Mouse (Mus musculus): ENCODE measurements around the gene Ptprf. TPM values are rescaled to one million over a fixed set of nuclear protein-coding genes. Genes with fewer than 3 reads are reported as not detected.

Ptprf gene
- polyA plus RNA-seq, 1 experiment: 7.4 TPM

DNA sequence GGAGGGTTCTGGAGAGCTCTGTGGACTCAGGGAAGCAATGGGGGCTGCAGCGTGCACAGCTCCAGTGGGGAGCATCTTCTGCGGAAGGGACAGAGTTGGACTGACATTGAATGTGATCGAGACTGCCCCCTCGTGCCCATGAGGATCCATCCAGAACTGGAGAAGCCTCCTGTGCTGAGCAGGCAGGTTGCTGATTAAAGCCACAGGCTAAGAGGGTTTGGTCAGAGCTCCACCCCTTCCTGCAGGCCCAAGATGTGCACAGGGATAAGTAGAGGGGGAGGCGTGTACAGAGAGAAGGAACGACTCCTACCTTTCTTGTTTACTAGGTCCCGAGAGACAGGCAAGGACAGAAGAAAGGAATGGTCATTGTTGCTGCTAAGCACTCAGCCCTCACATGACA is 69.9 kb downstream of the Ptprf start:
- H3K27ac ChIP-seq (ENCODE audit: control insufficient read depth, insufficient read depth, low read depth, low read length, poor library complexity): no peak overlapping the region
- H3K4me3 ChIP-seq (replicated peaks; ENCODE audit: control insufficient read depth, low read depth, low read length): no peak overlapping the region
- WGBS: 26% methylated on average over 7 of the region's 7 CpGs
- TF ChIP-seq POLR2A (IDR thresholded peaks at IDR 0.05; ENCODE audit: borderline replicate concordance, control insufficient read depth, low read depth, low read length) (no peak), CTCF (IDR thresholded peaks at IDR 0.05; ENCODE audit: control insufficient read depth, insufficient read depth, low read length) (no peak)
- H3K4me1 ChIP-seq (ENCODE audit: control insufficient read depth, insufficient read depth, low read length): no peaks in the 10 kb centered on the region

DNA sequence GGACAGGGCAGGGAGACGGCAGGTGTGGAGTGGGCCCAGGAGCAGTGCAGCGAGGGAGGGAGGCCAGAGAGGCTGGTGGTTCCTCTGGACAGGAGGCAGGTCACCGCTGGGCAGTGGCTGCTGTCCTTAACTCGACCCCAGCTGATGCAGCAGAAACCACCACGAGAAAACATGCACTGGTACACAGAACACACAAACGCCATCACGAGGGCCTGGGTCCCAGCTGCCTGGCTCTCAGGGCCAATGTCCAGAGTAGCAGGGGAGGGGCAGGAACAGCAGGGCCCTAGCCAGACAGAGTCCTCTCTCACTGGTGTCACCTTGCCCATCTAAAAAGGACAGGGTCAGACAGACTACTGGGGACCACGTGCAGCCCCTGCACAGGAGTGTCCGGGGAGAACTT is 70.4 kb downstream of the Ptprf start:
- TF ChIP-seq CTCF (IDR thresholded peaks at IDR 0.05; ENCODE audit: control insufficient read depth, insufficient read depth, low read length) (no peak), POLR2A (IDR thresholded peaks at IDR 0.05; ENCODE audit: borderline replicate concordance, control insufficient read depth, low read depth, low read length) (no peak)
- no peak overlapping the region for H3K4me3 ChIP-seq (replicated peaks; ENCODE audit: control insufficient read depth, low read depth, low read length)
- no peaks in the 10 kb centered on the region for H3K4me1 ChIP-seq (ENCODE audit: control insufficient read depth, insufficient read depth, low read length)
- 69% methylated on average over 9 of the region's 9 CpGs for WGBS
- no peak overlapping the region for H3K27ac ChIP-seq (ENCODE audit: control insufficient read depth, insufficient read depth, low read depth, low read length, poor library complexity)

DNA sequence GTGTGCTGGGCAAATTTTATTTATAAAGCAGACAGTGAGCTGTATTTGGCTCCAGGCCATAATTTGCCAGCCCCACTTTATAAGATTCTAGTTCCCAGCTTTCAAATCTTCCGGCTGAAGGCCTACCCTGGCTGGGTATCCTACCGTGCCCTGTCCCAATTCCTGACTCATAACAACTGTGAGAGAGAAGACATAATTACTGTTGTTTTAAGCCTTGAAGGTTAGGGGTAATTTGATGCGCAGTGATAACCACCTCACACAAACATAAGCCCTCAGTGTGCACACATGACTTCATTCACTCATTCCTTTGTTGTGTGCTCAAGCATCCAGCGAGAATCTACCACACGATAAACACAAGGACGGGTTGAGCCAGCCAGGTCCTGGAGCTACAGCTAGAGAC is 71.7 kb downstream of the Ptprf start:
- H3K4me1 ChIP-seq (ENCODE audit: control insufficient read depth, insufficient read depth, low read length): no peaks in the 10 kb centered on the region
- TF ChIP-seq POLR2A (IDR thresholded peaks at IDR 0.05; ENCODE audit: borderline replicate concordance, control insufficient read depth, low read depth, low read length) (no peak), CTCF (IDR thresholded peaks at IDR 0.05; ENCODE audit: control insufficient read depth, insufficient read depth, low read length) (no peak)
- WGBS: 85% methylated on average over 6 of the region's 6 CpGs
- no peak overlapping the region for H3K27ac ChIP-seq (ENCODE audit: control insufficient read depth, insufficient read depth, low read depth, low read length, poor library complexity)
- H3K4me3 ChIP-seq (replicated peaks; ENCODE audit: control insufficient read depth, low read depth, low read length): no peak overlapping the region

DNA sequence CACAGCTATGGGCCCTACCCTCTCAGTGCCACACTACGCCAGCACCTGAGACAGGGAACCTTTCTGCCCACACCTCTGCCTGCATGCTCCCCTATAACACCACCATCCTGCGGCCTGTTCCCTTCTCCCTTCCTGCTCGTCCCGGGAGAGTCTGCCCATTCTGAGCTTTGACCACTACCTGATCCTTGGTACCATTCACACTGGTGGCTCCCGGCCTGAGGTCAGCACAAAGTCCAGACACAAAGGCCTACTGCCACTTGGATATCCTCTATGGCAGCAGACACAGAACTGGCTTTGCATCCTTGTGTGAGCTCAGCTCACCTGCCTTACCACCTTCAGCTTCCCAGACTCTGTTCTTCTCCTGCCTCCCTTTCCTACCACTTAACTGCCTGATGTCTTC is 72.7 kb downstream of the Ptprf start:
- Histone ChIP-seq H3K4me3 (replicated peaks; ENCODE audit: control insufficient read depth, low read depth, low read length) (no peak overlapping the region), H3K4me1 (ENCODE audit: control insufficient read depth, insufficient read depth, low read length) (no peaks in the 10 kb centered on the region), H3K27ac (ENCODE audit: control insufficient read depth, insufficient read depth, low read depth, low read length, poor library complexity) (no peak overlapping the region)
- TF ChIP-seq CTCF (IDR thresholded peaks at IDR 0.05; ENCODE audit: control insufficient read depth, insufficient read depth, low read length): no peak
- no peak for TF ChIP-seq POLR2A (IDR thresholded peaks at IDR 0.05; ENCODE audit: borderline replicate concordance, control insufficient read depth, low read depth, low read length)
- 84% methylated on average over 5 of the region's 5 CpGs for WGBS

DNA sequence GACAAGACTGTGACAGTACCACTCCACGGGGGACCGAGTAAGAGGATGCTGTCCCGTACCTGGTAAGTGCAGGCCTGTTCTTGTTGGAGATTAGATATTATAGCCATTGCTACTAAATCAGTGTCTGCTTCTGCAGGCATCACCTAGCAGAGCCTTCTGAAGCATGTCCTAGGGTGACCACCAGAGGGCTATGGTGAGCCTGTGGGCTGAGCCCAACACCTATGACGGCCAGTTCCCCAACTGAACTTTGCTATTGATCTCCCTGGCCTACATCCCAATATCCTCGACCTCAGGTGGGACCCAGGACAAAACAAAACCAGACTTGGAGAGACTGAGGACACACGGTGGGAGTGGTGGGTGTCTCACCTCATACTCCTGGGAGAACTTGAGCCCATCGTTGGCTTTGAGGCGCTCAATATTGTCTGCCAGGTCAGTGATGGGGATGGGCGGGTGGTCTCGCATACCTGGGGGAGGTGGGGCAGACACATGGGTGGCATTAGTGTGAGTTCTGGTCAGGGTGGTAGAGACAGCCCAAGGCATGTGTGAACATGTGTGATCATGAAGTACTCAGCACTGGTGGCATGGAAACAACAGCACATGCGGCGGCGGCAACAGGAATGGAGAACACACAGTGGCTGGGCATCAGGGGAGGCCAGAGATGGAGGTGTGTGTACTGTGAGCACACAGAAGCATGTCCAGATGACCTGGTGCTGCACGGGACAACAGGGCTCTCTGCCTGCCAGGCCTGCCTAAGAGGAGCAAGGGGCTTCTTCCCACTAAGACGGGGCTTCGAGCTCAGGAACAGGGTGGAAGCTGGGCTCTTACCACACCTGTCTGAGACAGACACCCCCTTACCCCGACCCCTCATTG is 74.2 kb downstream of the Ptprf start:
- Histone ChIP-seq H3K4me3 (replicated peaks; ENCODE audit: control insufficient read depth, low read depth, low read length) (no peak overlapping the region), H3K27ac (ENCODE audit: control insufficient read depth, insufficient read depth, low read depth, low read length, poor library complexity) (no peak overlapping the region), H3K4me1 (ENCODE audit: control insufficient read depth, insufficient read depth, low read length) (no peaks in the 10 kb centered on the region)
- 68% methylated on average over 17 of the region's 17 CpGs for WGBS
- TF ChIP-seq CTCF (IDR thresholded peaks at IDR 0.05; ENCODE audit: control insufficient read depth, insufficient read depth, low read length) (peak; percentile 67), POLR2A (IDR thresholded peaks at IDR 0.05; ENCODE audit: borderline replicate concordance, control insufficient read depth, low read depth, low read length) (no peak)

DNA sequence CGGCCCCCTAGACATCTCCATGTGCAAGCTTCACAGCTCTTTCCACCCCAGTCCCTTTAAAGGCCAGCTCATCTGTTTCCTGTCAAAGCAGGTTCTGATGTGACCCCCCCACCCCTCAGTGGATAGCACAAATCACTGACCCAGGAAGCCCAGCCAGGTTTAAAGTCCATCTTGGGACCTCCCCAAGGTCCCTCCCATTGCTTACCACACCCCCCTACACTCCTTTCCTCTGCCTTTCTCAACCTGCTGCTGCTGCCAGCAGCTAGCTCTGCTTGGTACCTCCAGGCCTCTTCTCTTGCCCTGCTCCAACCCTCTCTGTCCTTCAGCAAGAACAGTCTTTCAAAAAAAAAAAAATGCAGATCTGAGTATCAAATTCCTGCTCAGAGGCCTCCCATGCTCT is 76.3 kb downstream of the Ptprf start:
- no peaks in the 10 kb centered on the region for H3K4me1 ChIP-seq (ENCODE audit: control insufficient read depth, insufficient read depth, low read length)
- no peak for TF ChIP-seq POLR2A (IDR thresholded peaks at IDR 0.05; ENCODE audit: borderline replicate concordance, control insufficient read depth, low read depth, low read length)
- TF ChIP-seq CTCF (IDR thresholded peaks at IDR 0.05; ENCODE audit: control insufficient read depth, insufficient read depth, low read length): no peak
- no peak overlapping the region for H3K27ac ChIP-seq (ENCODE audit: control insufficient read depth, insufficient read depth, low read depth, low read length, poor library complexity)
- no peak overlapping the region for H3K4me3 ChIP-seq (replicated peaks; ENCODE audit: control insufficient read depth, low read depth, low read length)
- WGBS: 94% methylated on average over 1 of the region's 1 CpGs

DNA sequence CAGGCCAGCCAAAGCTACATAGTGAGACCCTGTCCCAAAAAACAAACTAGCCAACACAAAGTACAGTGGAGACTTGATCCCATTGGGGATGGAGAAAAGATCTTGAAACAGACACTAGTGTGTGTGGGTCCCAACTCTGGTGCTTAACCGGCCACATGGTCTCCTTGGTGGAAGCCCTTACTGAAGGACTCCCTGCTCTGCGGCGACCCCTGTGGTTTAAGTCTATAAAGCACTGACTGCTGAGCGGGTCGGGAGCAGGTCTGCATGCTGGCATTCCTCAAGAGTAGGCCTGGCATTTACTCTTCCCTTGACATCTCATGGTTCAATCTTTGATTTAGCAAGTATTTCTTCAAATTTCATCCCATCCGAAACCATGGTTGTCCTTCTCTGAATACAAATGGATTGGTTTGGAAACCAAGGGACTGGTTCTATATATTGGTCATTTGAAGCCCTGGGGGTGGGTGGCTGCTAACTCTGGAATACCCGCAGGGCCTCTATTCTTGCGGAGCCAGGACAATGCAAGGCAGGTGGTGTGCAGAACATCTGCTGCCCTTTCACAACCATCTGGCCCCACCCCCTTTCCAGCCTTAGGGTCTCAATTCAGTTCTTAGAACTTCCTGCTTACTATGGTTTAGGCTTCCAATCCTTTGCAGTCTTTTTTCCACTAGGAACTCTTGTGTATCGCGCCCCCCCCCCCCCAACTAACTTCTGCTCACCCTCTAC is 84.1 kb downstream of the Ptprf start:
- H3K4me3 ChIP-seq (replicated peaks; ENCODE audit: control insufficient read depth, low read depth, low read length): no peak overlapping the region
- WGBS: 71% methylated on average over 10 of the region's 10 CpGs
- TF ChIP-seq CTCF (IDR thresholded peaks at IDR 0.05; ENCODE audit: control insufficient read depth, insufficient read depth, low read length) (no peak), POLR2A (IDR thresholded peaks at IDR 0.05; ENCODE audit: borderline replicate concordance, control insufficient read depth, low read depth, low read length) (no peak)
- no peak overlapping the region for H3K27ac ChIP-seq (ENCODE audit: control insufficient read depth, insufficient read depth, low read depth, low read length, poor library complexity)
- no peaks in the 10 kb centered on the region for H3K4me1 ChIP-seq (ENCODE audit: control insufficient read depth, insufficient read depth, low read length)

DNA sequence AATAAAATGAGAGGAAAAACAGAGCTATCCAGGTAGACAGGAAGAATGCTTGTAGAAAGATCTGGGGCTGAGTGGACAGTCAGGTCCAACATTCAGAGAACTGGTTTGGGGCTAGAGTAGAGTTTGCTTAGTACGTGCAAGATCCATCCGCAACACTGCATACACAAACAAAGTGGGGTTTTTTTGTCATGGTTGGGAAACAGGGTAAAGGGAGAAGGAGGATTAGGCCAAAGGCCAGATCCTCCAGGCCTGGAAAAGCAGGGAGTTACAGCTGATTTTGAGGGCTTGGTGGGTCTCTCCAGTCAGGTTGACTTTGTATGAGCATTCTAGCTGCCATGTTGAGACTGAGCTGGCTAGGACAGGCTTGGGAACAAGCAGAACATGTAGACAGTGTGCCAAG is 85.3 kb downstream of the Ptprf start:
- 89% methylated on average over 2 of the region's 2 CpGs for WGBS
- TF ChIP-seq CTCF (IDR thresholded peaks at IDR 0.05; ENCODE audit: control insufficient read depth, insufficient read depth, low read length) (no peak), POLR2A (IDR thresholded peaks at IDR 0.05; ENCODE audit: borderline replicate concordance, control insufficient read depth, low read depth, low read length) (no peak)

More for the DNA sequence above, 85.3 kb downstream of the Ptprf start:
- Histone ChIP-seq H3K4me3 (replicated peaks; ENCODE audit: control insufficient read depth, low read depth, low read length) (no peak overlapping the region), H3K4me1 (ENCODE audit: control insufficient read depth, insufficient read depth, low read length) (no peaks in the 10 kb centered on the region), H3K27ac (ENCODE audit: control insufficient read depth, insufficient read depth, low read depth, low read length, poor library complexity) (no peak overlapping the region)

Measured in bone marrow, adult 2 months (tissue).